Mouse (Mus musculus): Measurements from ENCODE around the gene Gm20388. TPM values are rescaled to one million over a fixed set of nuclear protein-coding genes. Genes with fewer than 3 reads are reported as not detected.
A peak's percentile ranks its signal among the peaks of the same experiment; 100 is the strongest.

The Gm20388 gene
- total and polyA plus RNA-seq, 2 experiments from 2014 or later: 51.3 TPM; not detected in 1

DNA sequence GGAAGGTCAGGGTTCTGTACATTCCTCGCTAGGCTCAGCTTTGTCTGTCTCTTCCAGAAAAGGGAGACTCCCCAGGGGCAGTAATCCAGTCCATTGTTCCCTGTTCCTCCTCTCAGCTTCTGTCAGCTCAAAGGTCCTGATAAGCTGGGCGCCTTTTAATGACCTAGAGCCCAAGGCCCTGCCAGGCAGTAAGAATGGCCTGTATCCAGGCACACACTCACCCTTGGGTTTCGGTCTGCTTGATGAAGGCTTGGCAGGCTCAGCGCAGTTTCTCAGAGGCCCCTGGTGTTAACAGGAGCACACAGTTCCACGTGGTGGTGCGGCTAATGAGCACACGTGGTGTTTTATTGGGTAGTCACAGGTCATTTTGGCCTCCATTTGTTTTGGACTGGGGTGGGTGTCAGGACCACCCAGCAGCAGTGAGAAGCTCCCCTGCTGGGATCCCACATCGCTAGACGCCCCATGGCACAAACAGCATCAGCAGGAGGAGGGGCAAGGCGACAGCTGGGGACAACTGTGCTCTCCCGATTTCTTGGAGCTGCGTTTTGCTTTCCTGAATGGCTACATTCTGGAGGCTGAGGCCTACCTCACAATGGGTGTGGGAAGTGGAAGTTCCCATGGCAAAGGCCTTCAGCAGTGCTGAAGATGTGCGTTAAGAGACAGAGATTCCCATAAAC lies 3805.4 kb downstream of the Gm20388 start:
- Histone ChIP-seq H3K27me3 (ENCODE audit: insufficient read depth, low read length) (no peaks in the 10 kb centered on the region), H3K4me3 (ENCODE audit: low read depth, low read length) (no peak overlapping the region), H3K4me1 (ENCODE audit: insufficient read depth) (peaks cover 6% of the 10 kb centered on the region; the same call in 1 of the 2 replicates), H3K9me3 (ENCODE audit: low read length) (no peaks in the 10 kb centered on the region), H3K9ac (no peak overlapping the region), H3K27ac (ENCODE audit: low read depth, low read length) (no peak overlapping the region), H3K4me2 (ENCODE audit: low read depth) (no peak overlapping the region), H3K36me3 (ENCODE audit: insufficient read depth) (no peaks in the 10 kb centered on the region)
- 25% methylated on average over 13 of the region's 13 CpGs for WGBS
- TF ChIP-seq CTCF (IDR thresholded peaks at IDR 0.05; ENCODE audit: low read depth): no peak
- DNase-seq (no peak), ATAC-seq (peak; percentile 61)

DNA sequence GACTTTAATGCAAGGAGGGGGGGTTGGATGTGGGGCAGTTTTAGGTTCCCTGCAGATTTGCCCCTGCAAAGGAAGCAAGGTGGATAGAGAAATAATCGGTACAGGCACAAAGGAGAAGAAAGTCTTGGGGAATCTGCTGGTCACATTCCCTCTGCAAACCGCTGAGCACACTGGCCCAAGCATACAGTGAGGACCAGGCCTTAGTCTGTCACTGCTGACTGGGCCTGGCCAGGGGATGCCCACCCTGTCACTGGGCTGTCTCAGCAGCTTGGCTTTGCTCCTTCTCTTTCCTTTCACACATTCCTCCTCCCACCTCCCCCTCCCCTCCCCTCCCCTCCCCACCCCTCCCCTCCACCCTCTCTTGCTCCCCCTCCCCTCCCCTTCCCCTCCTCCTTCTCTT lies 3806.5 kb downstream of the Gm20388 start:
- H3K4me1 ChIP-seq (ENCODE audit: insufficient read depth): peaks cover 6% of the 10 kb centered on the region; the same call in 1 of the 2 replicates
- no peak overlapping the region for H3K9ac ChIP-seq
- no peak overlapping the region for H3K27ac ChIP-seq (ENCODE audit: low read depth, low read length)
- no peak for DNase-seq
- no peak overlapping the region for H3K4me2 ChIP-seq (ENCODE audit: low read depth)
- H3K36me3 ChIP-seq (ENCODE audit: insufficient read depth): no peaks in the 10 kb centered on the region
- no peaks in the 10 kb centered on the region for H3K9me3 ChIP-seq (ENCODE audit: low read length)
- TF ChIP-seq CTCF (IDR thresholded peaks at IDR 0.05; ENCODE audit: low read depth): no peak
- no peak for ATAC-seq
- 53% methylated on average over 2 of the region's 2 CpGs for WGBS
- H3K27me3 ChIP-seq (ENCODE audit: insufficient read depth, low read length): no peaks in the 10 kb centered on the region
- H3K4me3 ChIP-seq (ENCODE audit: low read depth, low read length): no peak overlapping the region

DNA sequence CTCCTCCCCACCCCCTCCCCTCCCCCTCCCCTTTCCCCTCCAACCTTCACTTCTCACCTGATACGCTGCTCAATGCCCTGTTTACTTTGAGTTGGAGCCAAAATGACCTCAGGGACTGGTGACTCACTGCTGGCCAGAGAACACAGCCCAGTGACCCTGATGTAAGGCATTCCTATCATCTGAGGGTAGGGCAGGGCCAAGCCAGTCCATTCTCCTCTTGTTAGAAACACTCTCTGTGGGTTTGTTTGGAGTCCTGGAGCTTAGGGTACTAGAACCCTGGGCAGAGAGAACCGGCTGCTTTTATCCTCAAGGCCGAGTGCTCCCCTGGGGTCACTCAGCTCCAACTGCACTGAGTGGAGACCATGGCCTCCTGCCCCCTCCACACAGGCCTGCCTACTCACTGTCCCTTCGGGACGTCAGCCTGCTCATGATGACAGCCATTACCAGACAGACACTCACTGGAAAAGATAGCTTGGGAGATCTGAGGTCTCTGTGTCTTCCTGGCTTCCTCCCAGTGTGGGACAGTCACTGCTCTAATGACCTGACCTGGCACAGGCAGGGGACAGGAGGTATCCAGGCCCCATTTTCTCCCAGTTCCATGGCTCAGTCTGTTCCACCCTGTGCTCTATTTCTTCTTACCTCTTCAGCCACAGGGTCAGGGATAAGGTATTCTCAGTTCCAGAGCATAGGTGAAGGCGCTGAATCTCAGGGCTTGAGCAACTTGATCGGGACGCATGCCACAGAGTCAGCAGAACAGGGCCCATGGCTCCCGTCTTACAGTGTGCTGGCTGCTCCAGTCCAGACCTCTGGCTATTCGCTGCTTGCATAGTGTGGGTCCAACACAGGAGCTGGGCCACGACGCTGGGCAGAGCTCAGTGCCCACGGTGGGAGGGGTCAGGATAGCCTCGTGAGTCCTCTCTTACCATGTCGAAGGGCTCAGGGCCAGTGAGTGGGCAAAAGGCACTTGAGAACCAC lies 3807.2 kb downstream of the Gm20388 start:
- WGBS: 73% methylated on average over 15 of the region's 15 CpGs
- no peak overlapping the region for H3K27ac ChIP-seq (ENCODE audit: low read depth, low read length)
- no peak overlapping the region for H3K4me3 ChIP-seq (ENCODE audit: low read depth, low read length)

DNA sequence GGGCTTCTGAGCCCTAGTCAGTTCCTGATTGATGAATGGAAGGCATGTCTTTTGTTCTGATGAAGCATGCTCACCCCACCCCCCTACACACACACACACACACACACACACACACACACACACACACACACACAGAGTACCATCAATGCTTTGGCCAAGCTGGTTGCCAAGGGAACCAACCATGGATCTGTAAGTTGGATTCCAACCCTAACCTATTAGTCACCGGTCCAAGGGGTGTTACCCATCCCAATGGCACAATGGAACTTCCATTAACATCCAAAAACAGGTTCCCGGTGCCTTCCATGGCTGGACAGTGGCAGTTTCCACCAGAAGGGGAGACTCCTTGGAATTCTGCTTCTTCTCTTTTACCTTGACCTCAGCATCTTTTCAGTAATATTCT lies 3808.1 kb downstream of the Gm20388 start:
- no peak overlapping the region for H3K4me2 ChIP-seq (ENCODE audit: low read depth)
- H3K4me1 ChIP-seq (ENCODE audit: insufficient read depth): peaks cover 6% of the 10 kb centered on the region; the same call in 1 of the 2 replicates
- no peak overlapping the region for H3K4me3 ChIP-seq (ENCODE audit: low read depth, low read length)
- H3K36me3 ChIP-seq (ENCODE audit: insufficient read depth): no peaks in the 10 kb centered on the region
- H3K9ac ChIP-seq: no peak overlapping the region
- H3K9me3 ChIP-seq (ENCODE audit: low read length): no peaks in the 10 kb centered on the region
- no peaks in the 10 kb centered on the region for H3K27me3 ChIP-seq (ENCODE audit: insufficient read depth, low read length)
- DNase-seq (no peak), ATAC-seq (no peak)
- no peak for TF ChIP-seq CTCF (IDR thresholded peaks at IDR 0.05; ENCODE audit: low read depth)
- no peak overlapping the region for H3K27ac ChIP-seq (ENCODE audit: low read depth, low read length)
- 68% methylated on average over 2 of the region's 2 CpGs for WGBS

More for the DNA sequence above, 3807.2 kb downstream of the Gm20388 start:
- TF ChIP-seq CTCF (IDR thresholded peaks at IDR 0.05; ENCODE audit: low read depth): no peak
- H3K36me3 ChIP-seq (ENCODE audit: insufficient read depth): no peaks in the 10 kb centered on the region
- H3K9ac ChIP-seq: no peak overlapping the region
- no peaks in the 10 kb centered on the region for H3K27me3 ChIP-seq (ENCODE audit: insufficient read depth, low read length)
- H3K4me2 ChIP-seq (ENCODE audit: low read depth): no peak overlapping the region
- no peaks in the 10 kb centered on the region for H3K9me3 ChIP-seq (ENCODE audit: low read length)
- H3K4me1 ChIP-seq (ENCODE audit: insufficient read depth): peaks cover 6% of the 10 kb centered on the region; the same call in 1 of the 2 replicates
- DNase-seq (no peak), ATAC-seq (no peak)

DNA sequence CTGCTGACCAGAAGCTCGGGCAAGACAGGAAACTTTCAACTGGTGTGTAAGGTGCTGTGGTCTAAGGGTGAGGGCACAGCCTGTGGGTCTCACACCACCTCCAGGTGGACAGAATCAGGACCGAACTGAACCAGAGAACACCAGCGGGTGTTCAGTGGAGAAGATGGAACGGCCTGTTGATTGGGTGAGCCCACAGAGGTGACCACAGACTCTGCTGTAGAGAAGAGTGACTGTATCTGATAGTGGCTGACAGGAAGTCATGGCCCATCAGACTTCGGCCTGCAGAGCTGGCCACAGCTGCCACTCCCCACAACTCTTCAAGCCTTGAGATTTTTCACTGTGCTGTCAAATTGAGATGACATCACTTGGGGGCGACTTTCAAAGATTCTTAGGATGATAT lies 3808.6 kb downstream of the Gm20388 start:
- Histone ChIP-seq H3K9ac (no peak overlapping the region), H3K4me1 (ENCODE audit: insufficient read depth) (peaks cover 6% of the 10 kb centered on the region; the same call in 1 of the 2 replicates), H3K9me3 (ENCODE audit: low read length) (no peaks in the 10 kb centered on the region), H3K36me3 (ENCODE audit: insufficient read depth) (no peaks in the 10 kb centered on the region), H3K27me3 (ENCODE audit: insufficient read depth, low read length) (no peaks in the 10 kb centered on the region), H3K4me3 (ENCODE audit: low read depth, low read length) (no peak overlapping the region), H3K27ac (ENCODE audit: low read depth, low read length) (no peak overlapping the region), H3K4me2 (ENCODE audit: low read depth) (no peak overlapping the region)
- TF ChIP-seq CTCF (IDR thresholded peaks at IDR 0.05; ENCODE audit: low read depth): no peak
- 87% methylated on average over 6 of the region's 6 CpGs for WGBS
- ATAC-seq (no peak), DNase-seq (no peak)

DNA sequence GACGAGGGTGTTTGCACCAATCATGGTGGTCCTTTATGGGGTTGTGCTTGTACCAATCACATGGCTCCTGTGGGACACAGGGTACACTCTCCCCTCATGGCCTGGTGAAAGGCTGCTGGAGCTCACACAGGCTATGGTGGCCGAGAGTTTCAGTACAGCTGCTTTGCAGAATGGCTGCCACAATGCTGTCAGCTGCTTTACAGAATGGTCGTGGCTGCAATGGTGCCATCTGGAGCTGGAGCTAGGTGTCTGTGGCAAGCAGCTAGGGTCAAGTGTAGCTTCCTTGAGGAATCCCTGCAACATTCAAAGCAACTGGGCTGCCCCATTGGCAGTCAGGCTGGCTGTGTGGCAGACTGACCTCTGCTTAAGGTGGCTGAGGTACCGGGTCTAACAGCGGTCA lies 3809.2 kb downstream of the Gm20388 start:
- Histone ChIP-seq H3K27ac (ENCODE audit: low read depth, low read length) (no peak overlapping the region; the same call in 1 of the 2 replicates), H3K4me3 (ENCODE audit: low read depth, low read length) (no peak overlapping the region), H3K36me3 (ENCODE audit: insufficient read depth) (no peaks in the 10 kb centered on the region), H3K9me3 (ENCODE audit: low read length) (no peaks in the 10 kb centered on the region), H3K9ac (no peak overlapping the region), H3K4me2 (ENCODE audit: low read depth) (no peak overlapping the region), H3K27me3 (ENCODE audit: insufficient read depth, low read length) (no peaks in the 10 kb centered on the region), H3K4me1 (ENCODE audit: insufficient read depth) (peaks cover 11% of the 10 kb centered on the region)
- TF ChIP-seq CTCF (IDR thresholded peaks at IDR 0.05; ENCODE audit: low read depth): no peak
- DNase-seq (no peak), ATAC-seq (no peak)
- WGBS: 49% methylated on average over 5 of the region's 5 CpGs

Measured in forebrain, postnatal 0 days (tissue).